Mouse (Mus musculus) stomach, postnatal 0 days (tissue): Measurements from ENCODE around the gene Tbce. TPM values are rescaled to one million over a fixed set of nuclear protein-coding genes. Genes with fewer than 3 reads are reported as not detected.

Experiments used
- ATAC-seq: fragments of 200-750 bp; cut with Nextera tagmentation; 2 replicates; pipeline ENCODE4 v1.8.0; 2017; ENCODE audit not compliant: low FRiP score, low TSS enrichment
- DNase-seq: peaks from one replicate; pipeline ENCODE4 v3.0.0-alpha.2; 2016; ENCODE audit warnings: low spot score
- H3K27ac ChIP-seq: fragments of 300-500 bp; sonication (generic); replicated peaks from 2 replicates; pipeline ENCODE4 v1.5.1; 2014; ENCODE audit warnings: mild to moderate bottlenecking, control low read depth
- H3K27me3 ChIP-seq: fragments of 300-500 bp; sonication (generic); 2 replicates; pipeline ENCODE4 v1.6.1; 2014; ENCODE audit warnings: low read length; ENCODE audit not compliant: control insufficient read depth, insufficient read depth
- H3K36me3 ChIP-seq: fragments of 300-500 bp; sonication (generic); 2 replicates; pipeline ENCODE4 v1.6.1; 2014; ENCODE audit warnings: low read length, mixed read lengths; ENCODE audit not compliant: control insufficient read depth, insufficient read depth
- H3K4me1 ChIP-seq: fragments of 300-500 bp; sonication (generic); replicated peaks from 2 replicates; pipeline ENCODE4 v1.6.1; 2014; ENCODE audit warnings: antibody characterized with exemption; ENCODE audit not compliant: control insufficient read depth, insufficient read depth
- H3K4me2 ChIP-seq: fragments of 300-500 bp; sonication (generic); replicated peaks from 2 replicates; pipeline ENCODE4 v1.6.1; 2014; ENCODE audit warnings: low read depth, mild to moderate bottlenecking, control low read depth, moderate library complexity
- H3K4me3 ChIP-seq: fragments of 300-500 bp; sonication (generic); 2 replicates; pipeline ENCODE4 v1.5.1; 2014; ENCODE audit warnings: low read depth, low read length, control low read depth
- H3K9ac ChIP-seq: fragments of 300-500 bp; sonication (generic); 2 replicates; pipeline ENCODE4 v1.6.1; 2014; ENCODE audit warnings: mild to moderate bottlenecking, low read length, control low read depth, mixed read lengths
- H3K9me3 ChIP-seq: fragments of 300-500 bp; sonication (generic); 2 replicates; pipeline ENCODE4 v1.6.1; 2016; ENCODE audit warnings: low read length; ENCODE audit not compliant: control insufficient read depth
- CTCF ChIP-seq: IDR thresholded peaks from 2 replicates; pipeline ENCODE4 v1.5.1; 2016; ENCODE audit warnings: antibody characterized with exemption, low read depth, mild to moderate bottlenecking, moderate library complexity
- EP300 ChIP-seq: optimal IDR thresholded peaks from 2 replicates; pipeline ENCODE3; 2016; ENCODE audit warnings: antibody characterized with exemption
- WGBS: fragments of 180-500 bp; shearing (Covaris S2); extraction: QIAGEN DNeasy Blood & Tissue Kit; methylation state at CpG from one replicate; pipeline ENCODE4 v1.1.7; 2014; 5-methylcytosine and 5-hydroxymethylcytosine counted together
- polyA plus RNA-seq: library from polyadenylated mRNA; unstranded; fragments of >200 nt; fragmentation: Nextera tagmentation; extraction: Ambion mirVana; gene quantifications from 2 replicates; pipeline ENCODE4 v1.2.1, GENCODE M21; 2015

Tbce gene
- polyA plus RNA-seq, 1 experiment from 2014 or later: 29.8 TPM

DNA sequence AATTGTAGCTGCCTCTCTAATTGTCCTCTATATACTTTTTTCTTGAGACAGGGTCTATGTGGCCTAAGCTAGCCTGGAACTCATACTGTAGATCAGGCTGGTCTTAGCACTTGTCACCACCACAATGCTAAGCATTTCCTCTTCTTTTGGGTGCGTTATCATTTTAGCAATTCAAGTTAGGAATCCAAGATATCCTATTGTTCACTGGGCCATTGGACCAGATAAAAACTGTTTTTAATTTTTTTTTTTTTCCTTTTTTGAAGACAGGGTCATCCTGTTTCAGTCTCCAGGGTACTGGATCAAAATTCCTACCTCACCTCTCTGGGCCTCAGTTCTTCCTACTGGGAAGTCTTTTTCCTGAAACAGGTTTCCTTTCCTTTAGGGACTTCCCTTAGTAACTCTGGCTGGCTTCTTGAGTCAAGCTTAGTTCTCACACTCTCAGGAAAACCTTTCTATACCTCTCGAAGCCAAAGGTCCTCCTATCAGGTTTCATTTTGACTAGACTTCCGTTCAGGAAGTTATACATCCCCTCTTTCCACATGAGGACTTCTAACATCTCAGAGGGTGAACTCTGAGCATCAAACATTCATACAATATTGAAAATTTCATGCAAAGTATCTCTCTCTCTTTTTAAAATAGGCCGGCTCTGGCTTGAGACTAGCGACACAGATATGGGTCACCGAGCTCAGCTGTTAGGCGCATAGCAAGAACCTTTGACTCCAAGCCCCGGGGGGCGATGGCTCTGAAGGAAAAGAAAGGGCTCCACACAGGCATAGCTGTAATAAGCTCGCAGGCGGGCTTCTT, 23.0 kb upstream of the Tbce start:
- Histone ChIP-seq H3K4me1 (no peaks in the 10 kb centered on the region), H3K9me3 (no peaks in the 10 kb centered on the region), H3K4me2 (peak overlapping the region; percentile 64), H3K9ac (peak overlapping the region; percentile 81), H3K27me3 (no peaks in the 10 kb centered on the region), H3K4me3 (peak overlapping the region; percentile 85), H3K27ac (peak overlapping the region; percentile 96), H3K36me3 (no peaks in the 10 kb centered on the region)
- no peak for ATAC-seq
- TF ChIP-seq EP300 (no peak), CTCF (no peak)
- WGBS: 4% methylated on average over 11 of the region's 11 CpGs
- DNase-seq: no peak

DNA sequence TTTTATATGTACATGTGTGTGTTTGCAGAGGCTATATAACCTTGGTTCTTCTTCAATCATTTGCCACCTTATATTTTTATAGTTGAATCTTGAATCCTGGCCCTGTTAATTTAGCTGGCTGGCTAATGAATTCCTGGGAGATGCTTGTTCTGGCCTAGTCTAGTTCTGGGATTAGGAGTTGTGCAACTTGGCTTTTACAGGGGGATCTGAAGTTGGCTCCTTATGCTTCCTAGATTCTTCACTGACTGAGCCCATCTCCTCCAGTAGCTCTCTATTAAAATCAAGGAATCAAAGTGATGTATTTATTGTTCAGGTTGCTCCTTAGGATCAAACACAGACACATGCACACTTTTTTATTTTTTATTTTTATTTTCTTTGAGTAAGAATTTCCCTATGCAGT, 20.1 kb upstream of the Tbce start:
- TF ChIP-seq EP300: no peak
- TF ChIP-seq CTCF: no peak
- H3K4me1 ChIP-seq: no peaks in the 10 kb centered on the region
- H3K4me3 ChIP-seq: no peak overlapping the region
- no peaks in the 10 kb centered on the region for H3K9me3 ChIP-seq
- no peak overlapping the region for H3K9ac ChIP-seq
- DNase-seq: no peak
- H3K27ac ChIP-seq: no peak overlapping the region
- H3K4me2 ChIP-seq: no peak overlapping the region
- ATAC-seq: no peak
- H3K27me3 ChIP-seq: no peaks in the 10 kb centered on the region
- H3K36me3 ChIP-seq: no peaks in the 10 kb centered on the region

- no peak overlapping the region for H3K4me2 ChIP-seq
- H3K9me3 ChIP-seq: no peaks in the 10 kb centered on the region
- no peak overlapping the region for H3K9ac ChIP-seq
- H3K4me3 ChIP-seq: no peak overlapping the region
- peaks cover 3% of the 10 kb centered on the region; the same call in 1 of the 2 replicates for H3K36me3 ChIP-seq
- no peak overlapping the region for H3K27ac ChIP-seq
- H3K4me1 ChIP-seq: no peaks in the 10 kb centered on the region
- no peak for TF ChIP-seq EP300
- TF ChIP-seq CTCF: no peak
- ATAC-seq (no peak), DNase-seq (no peak)
- H3K27me3 ChIP-seq: no peaks in the 10 kb centered on the region
- WGBS: 86% methylated on average over 3 of the region's 3 CpGs
Observed at GRCm38 (mm10) chr13:14056801-14057200, 17.4 kb upstream of the Tbce start.

DNA sequence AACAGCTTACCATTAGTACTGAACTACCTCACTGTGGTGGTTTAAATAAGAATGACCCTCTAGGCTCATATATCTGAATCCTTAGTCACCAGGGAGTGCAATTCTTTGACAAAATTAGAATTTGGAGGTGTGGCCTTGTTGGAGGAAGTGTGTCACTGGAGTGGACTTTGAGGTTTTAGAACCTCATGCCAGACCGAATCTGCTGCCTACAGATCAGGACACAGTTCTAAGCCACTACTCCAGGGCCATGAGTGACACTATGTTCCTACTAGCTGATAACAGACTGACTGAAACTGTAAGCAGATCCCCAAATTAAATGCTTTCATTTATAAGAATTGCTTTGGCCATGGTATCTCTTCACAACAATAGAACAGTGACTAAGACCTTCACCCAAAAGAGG, 10.4 kb upstream of the Tbce start:
- Histone ChIP-seq H3K27me3 (no peaks in the 10 kb centered on the region), H3K27ac (no peak overlapping the region), H3K36me3 (peaks cover 12% of the 10 kb centered on the region), H3K9ac (no peak overlapping the region), H3K9me3 (no peaks in the 10 kb centered on the region), H3K4me1 (no peaks in the 10 kb centered on the region), H3K4me3 (no peak overlapping the region), H3K4me2 (no peak overlapping the region)
- WGBS: 88% methylated on average over 1 of the region's 1 CpGs
- ATAC-seq: no peak
- TF ChIP-seq CTCF (no peak), EP300 (no peak)
- DNase-seq: no peak

DNA sequence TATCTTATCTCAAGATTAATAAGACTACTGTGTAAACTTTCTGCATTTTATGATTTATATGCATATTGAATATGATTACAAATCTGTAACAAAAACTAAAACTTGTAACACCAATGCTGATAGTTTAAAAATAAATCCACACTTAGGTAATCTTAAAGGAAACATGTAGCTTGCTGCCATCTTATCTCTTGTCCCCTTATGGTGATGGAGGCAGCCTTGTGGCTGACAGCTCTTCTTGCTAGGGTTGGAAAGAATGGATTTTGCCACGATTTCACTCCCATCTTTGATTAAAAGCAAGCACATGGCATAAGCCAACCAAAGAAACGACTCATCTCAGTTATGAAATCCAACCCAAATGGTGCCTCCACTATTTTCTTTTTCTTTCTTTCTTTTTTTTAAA, 5.1 kb upstream of the Tbce start:
- H3K4me2 ChIP-seq: no peak overlapping the region
- peaks cover 6% of the 10 kb centered on the region for H3K36me3 ChIP-seq
- DNase-seq (no peak), ATAC-seq (no peak)
- H3K4me3 ChIP-seq: no peak overlapping the region
- TF ChIP-seq CTCF (no peak), EP300 (no peak)
- H3K9ac ChIP-seq: no peak overlapping the region
- 74% methylated on average over 2 of the region's 2 CpGs for WGBS
- H3K4me1 ChIP-seq: peaks cover 4% of the 10 kb centered on the region; the same call in 1 of the 2 replicates
- H3K27me3 ChIP-seq: no peaks in the 10 kb centered on the region
- no peaks in the 10 kb centered on the region for H3K9me3 ChIP-seq
- H3K27ac ChIP-seq: no peak overlapping the region

DNA sequence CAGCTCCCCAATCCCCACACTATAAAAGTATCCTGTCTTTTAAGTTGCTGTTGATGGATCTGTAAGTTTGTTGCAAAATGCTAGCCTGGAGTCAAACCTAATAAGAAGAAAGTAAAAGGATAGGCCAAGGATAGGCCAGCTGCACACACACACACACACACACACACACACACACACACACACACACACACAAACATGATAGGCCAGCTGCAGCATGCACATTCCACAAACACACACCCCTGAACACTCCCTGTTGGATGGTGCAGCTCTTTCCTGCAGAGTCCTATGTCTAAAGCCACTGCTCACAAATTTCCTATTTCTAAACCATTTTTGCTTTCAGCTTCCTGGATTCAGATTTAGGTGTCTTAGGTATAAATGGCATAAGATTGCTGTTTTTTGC, 4.4 kb upstream of the Tbce start:
- Histone ChIP-seq H3K4me1 (peaks cover 4% of the 10 kb centered on the region; the same call in 1 of the 2 replicates), H3K4me3 (no peak overlapping the region)
- TF ChIP-seq EP300 (no peak), CTCF (no peak)

More for the DNA sequence above, 4.4 kb upstream of the Tbce start:
- DNase-seq: no peak
- H3K27me3 ChIP-seq: no peaks in the 10 kb centered on the region
- H3K4me2 ChIP-seq: no peak overlapping the region
- H3K9ac ChIP-seq: no peak overlapping the region
- no peaks in the 10 kb centered on the region for H3K9me3 ChIP-seq
- no peak for ATAC-seq
- peaks cover 2% of the 10 kb centered on the region; the same call in 1 of the 2 replicates for H3K36me3 ChIP-seq
- H3K27ac ChIP-seq: no peak overlapping the region
